Mouse (Mus musculus) megakaryocyte, embryonic 14.5 days (primary cell): ENCODE measurements at regions not wholly inside any gene's neighbourhood (a gene's known extent, or its start where the extent isn't known, plus 50 kb on each side); places are given as distances from the start of the nearest gene placed in this dataset.

Source experiments
- H3K27me3 ChIP-seq: replicated peaks from 2 replicates; pipeline ENCODE3; 2012; ENCODE audit warnings: inconsistent platforms
- H3K36me3 ChIP-seq: replicated peaks from 2 replicates; pipeline ENCODE3; 2012; ENCODE audit warnings: low read length, inconsistent platforms, mixed read lengths
- H3K4me1 ChIP-seq: 2 replicates; pipeline ENCODE4 v1.6.1; 2012; ENCODE audit warnings: inconsistent platforms
- H3K4me3 ChIP-seq: replicated peaks from 2 replicates; pipeline ENCODE3; 2012; ENCODE audit warnings: moderate library complexity, mild to moderate bottlenecking, inconsistent platforms
- H3K9me3 ChIP-seq: 2 replicates; pipeline ENCODE4 v1.6.1; 2012; ENCODE audit warnings: inconsistent platforms
- FLI1 ChIP-seq: IDR thresholded peaks from 2 replicates; pipeline ENCODE4 v1.6.1; 2012; ENCODE audit warnings: low read length, inconsistent platforms, mixed read lengths
- GATA1 ChIP-seq: IDR thresholded peaks from 3 replicates; pipeline ENCODE4 v1.6.1; 2012; ENCODE audit warnings: mixed read lengths, low read length, inconsistent platforms, borderline replicate concordance

GRCm38 (mm10) chr12:27593436-27593835 is 251.1 kb upstream of the Sox11 start:
- Histone ChIP-seq H3K4me3 (no peak overlapping the region), H3K36me3 (no peaks in the 10 kb centered on the region), H3K27me3 (no peaks in the 10 kb centered on the region), H3K9me3 (no peaks in the 10 kb centered on the region), H3K4me1 (no peaks in the 10 kb centered on the region)
- no peak for TF ChIP-seq GATA1
- TF ChIP-seq FLI1, result no peak

- Histone ChIP-seq H3K27me3 (no peaks in the 10 kb centered on the region), H3K36me3 (no peaks in the 10 kb centered on the region), H3K4me1 (no peaks in the 10 kb centered on the region), H3K9me3 (peaks cover 4% of the 10 kb centered on the region; the same call in 1 of the 2 replicates), H3K4me3 (no peak overlapping the region)
- TF ChIP-seq FLI1 (no peak), GATA1 (no peak)
Observed at GRCm38 (mm10) chr12:27576109-27576700, 233.8 kb upstream of the Sox11 start.

- Histone ChIP-seq H3K9me3 (peaks cover 4% of the 10 kb centered on the region; the same call in 1 of the 2 replicates), H3K4me3 (no peak overlapping the region), H3K27me3 (no peaks in the 10 kb centered on the region), H3K4me1 (no peaks in the 10 kb centered on the region), H3K36me3 (no peaks in the 10 kb centered on the region)
- no peak for TF ChIP-seq FLI1
- TF ChIP-seq GATA1, result no peak
Observed at GRCm38 (mm10) chr12:27575629-27576028, 233.3 kb upstream of the Sox11 start.

GRCm38 (mm10) chr12:27567250-27567649 is 224.9 kb upstream of the Sox11 start:
- no peak overlapping the region for H3K4me3 ChIP-seq
- 0 out of 2 replicates have a peak, but pooled peaks cover 5% of the 10 kb centered on the region for H3K9me3 ChIP-seq
- no peaks in the 10 kb centered on the region for H3K27me3 ChIP-seq
- H3K4me1 ChIP-seq, result no peaks in the 10 kb centered on the region
- H3K36me3 ChIP-seq, result no peaks in the 10 kb centered on the region
- TF ChIP-seq GATA1 (no peak), FLI1 (no peak)

- Histone ChIP-seq H3K9me3 (0 out of 2 replicates have a peak, but pooled peaks cover 5% of the 10 kb centered on the region), H3K4me1 (no peaks in the 10 kb centered on the region), H3K4me3 (peak overlapping the region; percentile 50), H3K36me3 (no peaks in the 10 kb centered on the region), H3K27me3 (no peaks in the 10 kb centered on the region)
- TF ChIP-seq GATA1 (no peak), FLI1 (no peak)
Observed at GRCm38 (mm10) chr12:27565965-27566507, 223.7 kb upstream of the Sox11 start.

- H3K4me1 ChIP-seq, result no peaks in the 10 kb centered on the region
- TF ChIP-seq GATA1, result no peak
- no peak for TF ChIP-seq FLI1
- no peaks in the 10 kb centered on the region for H3K36me3 ChIP-seq
- H3K27me3 ChIP-seq, result no peaks in the 10 kb centered on the region
- H3K9me3 ChIP-seq, result 0 out of 2 replicates have a peak, but pooled peaks cover 5% of the 10 kb centered on the region
- no peak overlapping the region for H3K4me3 ChIP-seq
Observed at GRCm38 (mm10) chr12:27564641-27565306, 222.4 kb upstream of the Sox11 start.

GRCm38 (mm10) chr12:27563900-27564299 is 221.5 kb upstream of the Sox11 start:
- TF ChIP-seq GATA1, result no peak
- TF ChIP-seq FLI1, result no peak

GRCm38 (mm10) chr12:27552809-27553208 is 210.4 kb upstream of the Sox11 start:
- Histone ChIP-seq H3K9me3 (no peaks in the 10 kb centered on the region), H3K27me3 (no peaks in the 10 kb centered on the region), H3K4me1 (no peaks in the 10 kb centered on the region), H3K36me3 (no peaks in the 10 kb centered on the region), H3K4me3 (no peak overlapping the region)
- TF ChIP-seq FLI1 (no peak), GATA1 (no peak)

More at GRCm38 (mm10) chr12:27563900-27564299, 221.5 kb upstream of the Sox11 start:
- H3K36me3 ChIP-seq, result no peaks in the 10 kb centered on the region
- no peaks in the 10 kb centered on the region for H3K27me3 ChIP-seq
- H3K4me1 ChIP-seq, result no peaks in the 10 kb centered on the region
- 0 out of 2 replicates have a peak, but pooled peaks cover 5% of the 10 kb centered on the region for H3K9me3 ChIP-seq
- H3K4me3 ChIP-seq, result no peak overlapping the region

- TF ChIP-seq GATA1 (no peak), FLI1 (no peak)
- Histone ChIP-seq H3K4me1 (no peaks in the 10 kb centered on the region), H3K36me3 (no peaks in the 10 kb centered on the region), H3K4me3 (no peak overlapping the region), H3K27me3 (no peaks in the 10 kb centered on the region), H3K9me3 (no peaks in the 10 kb centered on the region)
Observed at GRCm38 (mm10) chr12:27538210-27538609, 195.8 kb upstream of the Sox11 start.

GRCm38 (mm10) chr12:27537507-27537906 is 195.1 kb upstream of the Sox11 start:
- no peaks in the 10 kb centered on the region for H3K36me3 ChIP-seq
- no peaks in the 10 kb centered on the region for H3K4me1 ChIP-seq
- TF ChIP-seq GATA1 (no peak), FLI1 (no peak)
- H3K9me3 ChIP-seq, result no peaks in the 10 kb centered on the region
- no peak overlapping the region for H3K4me3 ChIP-seq
- H3K27me3 ChIP-seq, result no peaks in the 10 kb centered on the region
